Mouse (Mus musculus): Measurements from ENCODE around the gene Grhl1. TPM values are rescaled to one million over a fixed set of nuclear protein-coding genes. Genes with fewer than 3 reads are reported as not detected.
A peak's percentile ranks its signal among the peaks of the same experiment; 100 is the strongest.

The Grhl1 gene
- polyA plus RNA-seq, 1 experiment from 2014 or later = 2.8 TPM

- H3K36me3 ChIP-seq (ENCODE audit: insufficient read depth, low read length) = no peaks in the 10 kb centered on the region
- no peaks in the 10 kb centered on the region for H3K27me3 ChIP-seq (ENCODE audit: insufficient read depth, low read length)
- H3K4me1 ChIP-seq (ENCODE audit: insufficient read depth, low read length) = peaks cover 7% of the 10 kb centered on the region; the same call in 1 of the 2 replicates
- H3K9ac ChIP-seq (replicated peaks; ENCODE audit: low read length) = no peak overlapping the region
- H3K9me3 ChIP-seq (ENCODE audit: low read length) = no peaks in the 10 kb centered on the region
- WGBS = 82% methylated on average over 8 of the region's 8 CpGs
- ATAC-seq (ENCODE audit: low FRiP score, low TSS enrichment) = no peak
- H3K27ac ChIP-seq (ENCODE audit: low read length) = no peak overlapping the region
- no peak overlapping the region for H3K4me2 ChIP-seq (replicated peaks; ENCODE audit: low read depth, low read length)
- H3K4me3 ChIP-seq (ENCODE audit: low read length) = no peak overlapping the region
Observed at GRCm38 (mm10) chr12:24584835-24585234, 12.8 kb downstream of the Grhl1 start.

- no peak overlapping the region for H3K27ac ChIP-seq (ENCODE audit: low read length)
- whole genome bisulfite sequencing = 71% methylated on average over 7 of the region's 7 CpGs
- no peak for ATAC-seq (ENCODE audit: low FRiP score, low TSS enrichment)
Observed at GRCm38 (mm10) chr12:24586193-24586592, 14.1 kb downstream of the Grhl1 start.

GRCm38 (mm10) chr12:24590371-24590770, 18.3 kb downstream of the Grhl1 start:
- Histone ChIP-seq H3K4me2 (replicated peaks; ENCODE audit: low read depth, low read length) (no peak overlapping the region), H3K9ac (replicated peaks; ENCODE audit: low read length) (no peak overlapping the region), H3K9me3 (ENCODE audit: low read length) (no peaks in the 10 kb centered on the region), H3K4me3 (ENCODE audit: low read length) (no peak overlapping the region), H3K27me3 (ENCODE audit: insufficient read depth, low read length) (no peaks in the 10 kb centered on the region), H3K4me1 (ENCODE audit: insufficient read depth, low read length) (peaks cover 28% of the 10 kb centered on the region), H3K36me3 (ENCODE audit: insufficient read depth, low read length) (no peaks in the 10 kb centered on the region), H3K27ac (ENCODE audit: low read length) (no peak overlapping the region)
- no peak for ATAC-seq (ENCODE audit: low FRiP score, low TSS enrichment)
- WGBS = 68% methylated on average over 7 of the region's 7 CpGs

More at GRCm38 (mm10) chr12:24586193-24586592, 14.1 kb downstream of the Grhl1 start:
- no peak overlapping the region for H3K9ac ChIP-seq (replicated peaks; ENCODE audit: low read length)
- H3K27me3 ChIP-seq (ENCODE audit: insufficient read depth, low read length) = no peaks in the 10 kb centered on the region
- H3K4me1 ChIP-seq (ENCODE audit: insufficient read depth, low read length) = peaks cover 10% of the 10 kb centered on the region; the same call in 1 of the 2 replicates
- H3K4me2 ChIP-seq (replicated peaks; ENCODE audit: low read depth, low read length) = no peak overlapping the region
- H3K9me3 ChIP-seq (ENCODE audit: low read length) = no peaks in the 10 kb centered on the region
- H3K4me3 ChIP-seq (ENCODE audit: low read length) = no peak overlapping the region
- no peaks in the 10 kb centered on the region for H3K36me3 ChIP-seq (ENCODE audit: insufficient read depth, low read length)

- H3K9me3 ChIP-seq (ENCODE audit: low read length) = no peaks in the 10 kb centered on the region
- H3K4me3 ChIP-seq (ENCODE audit: low read length) = no peak overlapping the region
- H3K27ac ChIP-seq (ENCODE audit: low read length) = peak overlapping the region; percentile 67; the same call in 1 of the 2 replicates
- no peaks in the 10 kb centered on the region for H3K27me3 ChIP-seq (ENCODE audit: insufficient read depth, low read length)
- no peak for ATAC-seq (ENCODE audit: low FRiP score, low TSS enrichment)
- no peak overlapping the region for H3K9ac ChIP-seq (replicated peaks; ENCODE audit: low read length)
- H3K36me3 ChIP-seq (ENCODE audit: insufficient read depth, low read length) = no peaks in the 10 kb centered on the region
- 75% methylated on average over 9 of the region's 9 CpGs for WGBS
- peaks cover 28% of the 10 kb centered on the region for H3K4me1 ChIP-seq (ENCODE audit: insufficient read depth, low read length)
- no peak overlapping the region for H3K4me2 ChIP-seq (replicated peaks; ENCODE audit: low read depth, low read length)
Observed at GRCm38 (mm10) chr12:24592055-24592454, 20.0 kb downstream of the Grhl1 start.

GRCm38 (mm10) chr12:24592956-24593672, 21.0 kb downstream of the Grhl1 start:
- peak overlapping the region; percentile 54 for H3K9ac ChIP-seq (replicated peaks; ENCODE audit: low read length)
- H3K27ac ChIP-seq (ENCODE audit: low read length) = peak overlapping the region; percentile 67; the same call in 1 of the 2 replicates
- no peaks in the 10 kb centered on the region for H3K9me3 ChIP-seq (ENCODE audit: low read length)
- no peaks in the 10 kb centered on the region for H3K36me3 ChIP-seq (ENCODE audit: insufficient read depth, low read length)
- H3K4me3 ChIP-seq (ENCODE audit: low read length) = peak overlapping the region; percentile 39
- WGBS = 4% methylated on average over 22 of the region's 22 CpGs
- H3K27me3 ChIP-seq (ENCODE audit: insufficient read depth, low read length) = no peaks in the 10 kb centered on the region
- peak overlapping the region; percentile 55 for H3K4me2 ChIP-seq (replicated peaks; ENCODE audit: low read depth, low read length)
- ATAC-seq (ENCODE audit: low FRiP score, low TSS enrichment) = peak; percentile 74
- peaks cover 28% of the 10 kb centered on the region for H3K4me1 ChIP-seq (ENCODE audit: insufficient read depth, low read length)

GRCm38 (mm10) chr12:24597376-24597775, 25.3 kb downstream of the Grhl1 start:
- Histone ChIP-seq H3K27ac (ENCODE audit: low read length) (no peak overlapping the region), H3K4me2 (replicated peaks; ENCODE audit: low read depth, low read length) (no peak overlapping the region), H3K36me3 (ENCODE audit: insufficient read depth, low read length) (no peaks in the 10 kb centered on the region), H3K27me3 (ENCODE audit: insufficient read depth, low read length) (no peaks in the 10 kb centered on the region), H3K4me3 (ENCODE audit: low read length) (no peak overlapping the region), H3K4me1 (ENCODE audit: insufficient read depth, low read length) (peaks cover 13% of the 10 kb centered on the region), H3K9me3 (ENCODE audit: low read length) (no peaks in the 10 kb centered on the region), H3K9ac (replicated peaks; ENCODE audit: low read length) (no peak overlapping the region)
- WGBS = 71% methylated on average over 6 of the region's 6 CpGs
- ATAC-seq (ENCODE audit: low FRiP score, low TSS enrichment) = no peak

- ATAC-seq (ENCODE audit: low FRiP score, low TSS enrichment) = no peak
- no peaks in the 10 kb centered on the region for H3K36me3 ChIP-seq (ENCODE audit: insufficient read depth, low read length)
- no peak overlapping the region for H3K27ac ChIP-seq (ENCODE audit: low read length)
- H3K4me3 ChIP-seq (ENCODE audit: low read length) = no peak overlapping the region
- no peaks in the 10 kb centered on the region for H3K27me3 ChIP-seq (ENCODE audit: insufficient read depth, low read length)
- H3K9me3 ChIP-seq (ENCODE audit: low read length) = no peaks in the 10 kb centered on the region
- H3K4me1 ChIP-seq (ENCODE audit: insufficient read depth, low read length) = no peaks in the 10 kb centered on the region
- 58% methylated on average over 8 of the region's 8 CpGs for WGBS
- no peak overlapping the region for H3K4me2 ChIP-seq (replicated peaks; ENCODE audit: low read depth, low read length)
- no peak overlapping the region for H3K9ac ChIP-seq (replicated peaks; ENCODE audit: low read length)
Observed at GRCm38 (mm10) chr12:24599366-24599895, 27.3 kb downstream of the Grhl1 start.

GRCm38 (mm10) chr12:24600074-24600473, 28.0 kb downstream of the Grhl1 start:
- no peaks in the 10 kb centered on the region for H3K27me3 ChIP-seq (ENCODE audit: insufficient read depth, low read length)
- H3K4me3 ChIP-seq (ENCODE audit: low read length) = no peak overlapping the region
- 88% methylated on average over 7 of the region's 7 CpGs for WGBS
- no peak overlapping the region for H3K4me2 ChIP-seq (replicated peaks; ENCODE audit: low read depth, low read length)
- no peak for ATAC-seq (ENCODE audit: low FRiP score, low TSS enrichment)
- no peaks in the 10 kb centered on the region for H3K9me3 ChIP-seq (ENCODE audit: low read length)
- H3K27ac ChIP-seq (ENCODE audit: low read length) = no peak overlapping the region
- H3K4me1 ChIP-seq (ENCODE audit: insufficient read depth, low read length) = no peaks in the 10 kb centered on the region
- H3K36me3 ChIP-seq (ENCODE audit: insufficient read depth, low read length) = no peaks in the 10 kb centered on the region
- H3K9ac ChIP-seq (replicated peaks; ENCODE audit: low read length) = no peak overlapping the region

- Histone ChIP-seq H3K4me2 (replicated peaks; ENCODE audit: low read depth, low read length) (no peak overlapping the region), H3K4me3 (ENCODE audit: low read length) (no peak overlapping the region), H3K9me3 (ENCODE audit: low read length) (no peaks in the 10 kb centered on the region), H3K27me3 (ENCODE audit: insufficient read depth, low read length) (no peaks in the 10 kb centered on the region), H3K27ac (ENCODE audit: low read length) (no peak overlapping the region), H3K4me1 (ENCODE audit: insufficient read depth, low read length) (no peaks in the 10 kb centered on the region), H3K36me3 (ENCODE audit: insufficient read depth, low read length) (no peaks in the 10 kb centered on the region), H3K9ac (replicated peaks; ENCODE audit: low read length) (no peak overlapping the region)
- peak; percentile 79 for ATAC-seq (ENCODE audit: low FRiP score, low TSS enrichment)
- WGBS = 5% methylated on average over 9 of the region's 9 CpGs
Observed at GRCm38 (mm10) chr12:24600806-24601205, 28.7 kb downstream of the Grhl1 start.

GRCm38 (mm10) chr12:24603266-24603665, 31.2 kb downstream of the Grhl1 start:
- H3K9me3 ChIP-seq (ENCODE audit: low read length) = no peaks in the 10 kb centered on the region

More at GRCm38 (mm10) chr12:24603266-24603665, 31.2 kb downstream of the Grhl1 start:
- WGBS = 32% methylated on average over 2 of the region's 2 CpGs
- H3K4me2 ChIP-seq (replicated peaks; ENCODE audit: low read depth, low read length) = no peak overlapping the region
- H3K27me3 ChIP-seq (ENCODE audit: insufficient read depth, low read length) = no peaks in the 10 kb centered on the region
- H3K4me3 ChIP-seq (ENCODE audit: low read length) = no peak overlapping the region
- H3K36me3 ChIP-seq (ENCODE audit: insufficient read depth, low read length) = no peaks in the 10 kb centered on the region
- H3K4me1 ChIP-seq (ENCODE audit: insufficient read depth, low read length) = no peaks in the 10 kb centered on the region
- H3K9ac ChIP-seq (replicated peaks; ENCODE audit: low read length) = no peak overlapping the region
- peak; percentile 41; the same call in 1 of the 2 replicates for ATAC-seq (ENCODE audit: low FRiP score, low TSS enrichment)
- no peak overlapping the region for H3K27ac ChIP-seq (ENCODE audit: low read length)

Data from kidney, embryonic 16.5 days (tissue).